Mouse (Mus musculus) embryonic facial prominence, embryonic 10.5 days (tissue): ENCODE data around the gene Sult1c1. TPM values are rescaled to one million over a fixed set of nuclear protein-coding genes. Genes with fewer than 3 reads are reported as not detected.
A peak's percentile ranks its signal among the peaks of the same experiment; 100 is the strongest.
"Not testable (repeated sequence)": the region's sequence is repeated elsewhere in the genome, so short reads cannot be mapped to it uniquely, and the experiment has no call there.

Experiments
- DNase-seq: peaks from one replicate; pipeline ENCODE4 v3.0.0-alpha.2; 2017; ENCODE audit warnings: low spot score
- H3K27ac ChIP-seq: fragments of 300-500 bp; sonication (generic); replicated peaks from 2 replicates; pipeline ENCODE4 v1.5.1; 2016; ENCODE audit warnings: mild to moderate bottlenecking
- H3K27me3 ChIP-seq: fragments of 300-500 bp; sonication (generic); replicated peaks from 2 replicates; pipeline ENCODE4 v1.6.1; 2016; ENCODE audit warnings: low read depth, mild to moderate bottlenecking; ENCODE audit not compliant: poor library complexity, severe bottlenecking
- H3K36me3 ChIP-seq: fragments of 300-500 bp; sonication (generic); replicated peaks from 2 replicates; pipeline ENCODE4 v1.6.1; 2016; ENCODE audit warnings: mild to moderate bottlenecking, moderate library complexity
- H3K4me1 ChIP-seq: fragments of 300-500 bp; sonication (generic); 2 replicates; pipeline ENCODE4 v1.6.1; 2016
- H3K4me3 ChIP-seq: fragments of 300-500 bp; sonication (generic); 2 replicates; pipeline ENCODE4 v1.5.1; 2016; ENCODE audit warnings: mild to moderate bottlenecking, moderate library complexity
- H3K9me3 ChIP-seq: fragments of 300-500 bp; sonication (generic); 2 replicates; pipeline ENCODE4 v1.6.1; 2016; ENCODE audit warnings: mild to moderate bottlenecking
- WGBS: fragments of 180-500 bp; shearing (Covaris S2); methylation state at CpG from one replicate; pipeline ENCODE4 v1.1.7; 2016; 5-methylcytosine and 5-hydroxymethylcytosine counted together
- polyA plus RNA-seq: library from polyadenylated mRNA; unstranded; fragments of >200 nt; fragmentation: Nextera tagmentation; extraction: Ambion mirVana; gene quantifications from 2 replicates; pipeline ENCODE4 v1.2.1, GENCODE M21; 2016

Sult1c1 gene
- polyA plus RNA-seq: not detected in 2 replicates

DNA sequence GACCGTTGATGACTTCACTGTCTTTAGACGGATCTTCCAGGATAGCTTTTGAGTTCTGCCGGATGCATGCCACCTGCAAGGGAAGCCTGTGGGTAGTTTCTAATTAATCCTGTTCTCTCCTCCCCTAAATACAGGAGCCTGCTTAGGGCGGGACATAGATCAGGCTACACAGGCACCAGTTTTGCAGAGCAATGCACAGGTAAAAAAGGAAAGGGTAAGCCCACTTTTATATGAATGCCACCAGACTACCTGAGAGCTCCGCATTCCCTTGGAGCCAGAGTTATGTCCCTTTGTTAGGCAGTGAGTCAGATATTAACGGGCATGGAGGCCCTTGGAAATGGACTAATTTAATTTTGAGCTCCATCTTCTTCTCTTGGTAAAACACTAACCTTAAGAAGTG lies at the start of gene Sult1c1:
Gene Sult1c1 (minus strand): TSS at position 101 of the 400 bp plus-strand sequence.
- no peaks in the 10 kb centered on the region for H3K36me3 ChIP-seq
- no peak for DNase-seq
- no peak within 1 kb of the TSS for H3K4me3 ChIP-seq
- no peak within 1 kb of the TSS for H3K27ac ChIP-seq
- H3K9me3 ChIP-seq: no peaks in the 10 kb centered on the region
- H3K4me1 ChIP-seq: no peaks in the 10 kb centered on the region
- WGBS: 89% methylated on average over 6 of the region's 6 CpGs
- H3K27me3 ChIP-seq: no peaks in the 10 kb centered on the region

DNA sequence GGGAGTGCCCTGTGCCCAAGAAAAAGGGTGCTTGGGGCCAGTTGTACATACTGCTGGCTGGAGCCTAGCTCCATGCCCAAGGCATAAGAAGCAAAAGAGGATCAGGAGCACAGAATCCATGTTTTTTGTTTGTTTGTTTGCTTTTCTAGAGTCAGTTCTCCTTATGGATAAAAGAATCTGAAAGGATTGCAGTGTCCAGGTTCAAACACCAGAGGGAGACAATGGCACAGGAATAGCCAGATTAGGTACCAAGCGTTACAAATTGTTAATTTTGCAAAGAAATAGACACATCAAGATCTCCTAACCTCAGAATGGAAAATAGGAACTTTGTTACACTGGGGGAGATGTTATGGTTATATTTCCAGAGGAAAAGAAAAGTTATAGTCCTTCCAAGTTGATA lies 23.7 kb upstream of the Sult1c1 start:
- DNase-seq: peak; percentile 9
- Histone ChIP-seq H3K4me1 (no peaks in the 10 kb centered on the region), H3K27ac (no peak overlapping the region), H3K36me3 (no peaks in the 10 kb centered on the region), H3K27me3 (no peaks in the 10 kb centered on the region), H3K4me3 (no peak overlapping the region), H3K9me3 (no peaks in the 10 kb centered on the region)
- 13% methylated on average over 1 of the region's 1 CpGs for WGBS

DNA sequence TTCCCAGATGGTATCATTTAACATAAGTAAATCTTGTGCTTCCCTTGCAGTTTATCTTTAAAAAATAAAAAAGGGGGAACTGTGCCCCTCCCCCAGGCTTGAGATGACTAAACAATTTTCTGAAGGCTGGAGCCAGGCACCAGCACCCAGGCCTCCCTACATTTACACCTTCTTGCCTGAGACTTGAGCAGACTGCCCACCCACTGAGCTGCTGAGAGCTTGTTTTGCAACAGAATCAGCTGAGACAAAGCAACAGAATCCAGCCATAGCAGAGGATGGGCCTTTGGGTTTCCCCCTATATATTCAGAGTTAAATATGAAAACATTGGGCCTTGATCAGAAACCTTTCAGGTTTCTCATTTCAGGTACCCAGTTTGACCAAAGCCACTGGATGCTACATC lies 20.7 kb upstream of the Sult1c1 start:
- DNase-seq: no peak

DNA sequence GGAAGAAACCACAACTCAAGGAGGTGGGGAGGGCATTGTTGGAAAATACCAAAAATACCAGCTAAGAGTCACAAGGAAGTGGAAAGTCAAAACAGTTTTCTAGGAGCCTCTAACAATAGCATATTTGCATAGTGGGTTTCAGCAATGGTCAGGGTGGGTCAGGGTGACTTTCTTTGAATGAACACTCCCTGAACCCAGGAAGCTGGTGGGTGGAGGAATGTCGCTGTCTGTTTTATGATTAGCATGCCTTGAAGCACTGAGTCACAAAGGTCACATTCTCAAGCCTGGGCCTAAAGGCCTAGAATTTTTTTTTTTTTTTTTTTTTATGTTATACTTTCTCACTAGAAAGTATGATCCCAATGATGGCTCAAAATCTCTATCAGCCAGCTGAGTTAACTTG lies 20.1 kb upstream of the Sult1c1 start:
- not testable (repeated sequence) for H3K27ac ChIP-seq, H3K27me3 ChIP-seq, H3K4me3 ChIP-seq, H3K9me3 ChIP-seq, H3K4me1 ChIP-seq, H3K36me3 ChIP-seq, DNase-seq
- 56% methylated on average over 1 of the region's 1 CpGs for WGBS

More for the DNA sequence above, 20.7 kb upstream of the Sult1c1 start:
- Histone ChIP-seq H3K4me1 (no peaks in the 10 kb centered on the region), H3K36me3 (no peaks in the 10 kb centered on the region), H3K9me3 (no peaks in the 10 kb centered on the region), H3K4me3 (no peak overlapping the region), H3K27me3 (no peaks in the 10 kb centered on the region), H3K27ac (no peak overlapping the region)

DNA sequence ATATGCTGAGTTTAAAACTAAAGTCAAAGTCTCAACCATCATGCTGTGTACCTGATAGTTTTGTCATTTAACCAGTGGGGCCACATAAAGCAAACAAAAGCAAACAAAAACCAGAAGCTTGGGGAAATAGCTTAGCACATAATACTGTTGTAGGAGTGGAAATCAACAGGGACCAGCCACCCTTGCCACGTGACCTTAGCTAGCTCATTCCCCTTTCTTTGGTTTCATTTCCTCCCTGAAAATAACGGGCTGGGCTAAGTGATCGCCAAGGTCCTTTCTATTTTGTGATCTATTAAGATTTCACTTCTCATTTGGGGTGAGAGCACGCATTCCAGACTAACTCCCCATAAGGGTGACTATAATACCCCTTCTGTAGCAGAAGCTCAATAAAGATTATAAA lies 13.0 kb upstream of the Sult1c1 start:
- no peaks in the 10 kb centered on the region for H3K27me3 ChIP-seq
- H3K27ac ChIP-seq: no peak overlapping the region
- DNase-seq: no peak
- no peak overlapping the region for H3K4me3 ChIP-seq
- H3K36me3 ChIP-seq: no peaks in the 10 kb centered on the region
- H3K9me3 ChIP-seq: no peaks in the 10 kb centered on the region
- 74% methylated on average over 4 of the region's 4 CpGs for WGBS
- H3K4me1 ChIP-seq: no peaks in the 10 kb centered on the region

DNA sequence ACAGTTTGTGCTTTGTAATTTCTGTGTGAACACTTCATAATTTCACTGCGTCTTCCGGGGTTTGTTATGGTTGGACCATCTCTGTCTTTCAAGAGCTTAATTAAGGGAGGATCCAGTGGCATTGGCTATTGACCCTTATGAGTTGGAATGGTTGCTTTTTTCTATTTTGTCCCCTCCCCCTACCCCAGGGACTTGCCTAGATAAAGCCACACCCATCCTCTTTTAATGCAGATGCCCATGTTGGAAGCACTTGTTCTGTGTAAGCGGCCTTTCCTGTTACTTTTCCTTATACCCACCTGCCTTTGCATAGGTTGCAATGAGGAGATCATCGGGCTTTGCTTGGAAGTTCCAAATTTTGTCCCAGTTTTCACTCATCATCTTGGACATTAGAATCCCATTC lies 16.9 kb downstream of the Sult1c1 start:
- Histone ChIP-seq H3K9me3 (no peaks in the 10 kb centered on the region), H3K27me3 (no peaks in the 10 kb centered on the region), H3K4me1 (no peaks in the 10 kb centered on the region), H3K36me3 (no peaks in the 10 kb centered on the region), H3K27ac (no peak overlapping the region), H3K4me3 (no peak overlapping the region)
- no peak for DNase-seq
- WGBS: 87% methylated on average over 4 of the region's 4 CpGs

DNA sequence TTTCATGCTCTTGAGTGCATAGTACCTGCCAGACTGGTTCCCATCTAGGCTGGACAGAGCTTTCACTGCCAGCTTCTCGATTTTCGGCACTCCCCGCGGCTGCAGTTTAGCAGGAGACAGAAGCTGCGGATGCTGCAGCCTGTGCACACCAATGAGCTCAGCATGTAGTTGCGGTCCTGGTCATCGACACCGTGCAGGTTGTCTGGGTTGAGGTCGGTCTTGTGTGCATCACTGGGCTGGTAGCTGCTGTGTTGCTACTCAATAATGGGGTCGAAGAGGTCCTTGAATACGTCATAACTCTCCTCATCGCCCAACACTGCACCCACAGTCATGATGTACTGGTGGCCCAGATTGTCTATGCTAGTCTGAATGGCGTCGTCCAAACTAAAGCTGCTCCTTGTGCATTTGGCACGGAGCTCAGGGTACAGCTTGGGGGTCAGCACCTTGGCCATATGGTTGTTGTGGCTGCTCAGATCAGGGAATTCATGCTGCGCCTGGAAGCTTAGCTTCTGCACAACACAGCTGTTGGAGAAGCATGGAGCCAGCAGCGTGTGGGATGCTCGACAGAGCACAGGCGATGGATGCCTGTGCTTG lies 48.8 kb downstream of the Sult1c1 start:
- H3K9me3 ChIP-seq: peaks cover 9% of the 10 kb centered on the region; the same call in 1 of the 2 replicates
- no peak overlapping the region for H3K27ac ChIP-seq
- H3K4me3 ChIP-seq: no peak overlapping the region
- no peaks in the 10 kb centered on the region for H3K4me1 ChIP-seq
- whole genome bisulfite sequencing: 91% methylated on average over 19 of the region's 19 CpGs
- H3K36me3 ChIP-seq: no peaks in the 10 kb centered on the region
- no peak for DNase-seq
- no peaks in the 10 kb centered on the region for H3K27me3 ChIP-seq

DNA sequence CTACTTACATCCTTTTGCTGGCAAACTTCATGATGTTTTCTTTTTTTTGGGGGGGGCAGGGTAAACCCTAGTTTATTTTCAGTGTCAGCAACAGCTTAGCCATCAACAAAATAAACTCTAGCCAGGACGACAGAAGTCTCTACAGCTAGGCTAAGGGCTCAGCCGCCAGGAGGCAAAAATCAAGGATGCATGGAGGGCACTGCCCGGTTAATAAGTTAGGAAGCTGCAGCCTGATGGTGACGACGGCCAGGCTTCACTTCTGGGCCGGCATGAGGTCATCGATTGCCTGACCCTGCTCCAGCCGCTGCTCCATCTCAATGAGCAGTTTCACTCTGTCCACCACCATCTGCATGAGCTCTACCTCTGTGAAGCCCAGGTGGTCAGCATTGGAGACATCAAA lies 49.7 kb downstream of the Sult1c1 start:
- Histone ChIP-seq H3K27ac (no peak overlapping the region), H3K36me3 (no peaks in the 10 kb centered on the region), H3K4me1 (no peaks in the 10 kb centered on the region), H3K9me3 (peaks cover 9% of the 10 kb centered on the region; the same call in 1 of the 2 replicates), H3K4me3 (no peak overlapping the region), H3K27me3 (no peaks in the 10 kb centered on the region)
- WGBS: 87% methylated on average over 8 of the region's 8 CpGs
- no peak for DNase-seq

Other genes with a start within 250 kb of the Sult1c1 start
- gene Sult1c2, start 144.3 kb downstream of the Sult1c1 start, polyA plus RNA-seq: not detected in 2 replicates